Mouse (Mus musculus): Measurements from ENCODE around the gene Fcrlb. TPM values are rescaled to one million over a fixed set of nuclear protein-coding genes. Genes with fewer than 3 reads are reported as not detected.
A peak's percentile ranks its signal among the peaks of the same experiment; 100 is the strongest.

Gene Fcrlb
- polyA plus RNA-seq, 1 experiment from 2014 or later: not detected

GRCm38 (mm10) chr1:170884390-170884789 lies 28.4 kb downstream of the Fcrlb start:
- ATAC-seq: no peak
- Histone ChIP-seq H3K36me3 (ENCODE audit: poor library complexity, severe bottlenecking) (peaks cover 17% of the 10 kb centered on the region), H3K9me3 (replicated peaks) (no peaks in the 10 kb centered on the region), H3K4me1 (peaks cover 14% of the 10 kb centered on the region), H3K9ac (peak overlapping the region; percentile 88), H3K27ac (no peak overlapping the region), H3K4me2 (peak overlapping the region; percentile 86), H3K4me3 (peak overlapping the region; percentile 92), H3K27me3 (no peaks in the 10 kb centered on the region)
- 31% methylated on average over 8 of the region's 8 CpGs for WGBS

GRCm38 (mm10) chr1:170882915-170883485 lies 29.7 kb downstream of the Fcrlb start:
- no peaks in the 10 kb centered on the region for H3K27me3 ChIP-seq
- H3K4me3 ChIP-seq: no peak overlapping the region
- H3K9ac ChIP-seq: no peak overlapping the region
- H3K27ac ChIP-seq: no peak overlapping the region
- H3K4me1 ChIP-seq: peaks cover 14% of the 10 kb centered on the region
- no peaks in the 10 kb centered on the region for H3K9me3 ChIP-seq (replicated peaks)
- WGBS: 89% methylated on average over 5 of the region's 5 CpGs
- H3K4me2 ChIP-seq: no peak overlapping the region
- H3K36me3 ChIP-seq (ENCODE audit: poor library complexity, severe bottlenecking): peaks cover 22% of the 10 kb centered on the region
- no peak for ATAC-seq

GRCm38 (mm10) chr1:170876906-170877305 lies 35.8 kb downstream of the Fcrlb start:
- peaks cover 50% of the 10 kb centered on the region for H3K36me3 ChIP-seq (ENCODE audit: poor library complexity, severe bottlenecking)
- no peak for ATAC-seq
- WGBS: 97% methylated on average over 5 of the region's 5 CpGs

GRCm38 (mm10) chr1:170875676-170876075 lies 37.1 kb downstream of the Fcrlb start:
- 88% methylated on average over 3 of the region's 3 CpGs for WGBS
- Histone ChIP-seq H3K27ac (no peak overlapping the region), H3K9me3 (replicated peaks) (no peaks in the 10 kb centered on the region), H3K4me1 (no peaks in the 10 kb centered on the region), H3K4me2 (no peak overlapping the region), H3K36me3 (ENCODE audit: poor library complexity, severe bottlenecking) (peaks cover 51% of the 10 kb centered on the region), H3K4me3 (no peak overlapping the region), H3K9ac (no peak overlapping the region; the same call in 1 of the 2 replicates), H3K27me3 (no peaks in the 10 kb centered on the region)
- no peak for ATAC-seq

More at GRCm38 (mm10) chr1:170876906-170877305, 35.8 kb downstream of the Fcrlb start:
- H3K9me3 ChIP-seq (replicated peaks): no peaks in the 10 kb centered on the region
- no peak overlapping the region for H3K4me3 ChIP-seq
- no peaks in the 10 kb centered on the region for H3K4me1 ChIP-seq
- H3K9ac ChIP-seq: no peak overlapping the region
- H3K27me3 ChIP-seq: no peaks in the 10 kb centered on the region
- H3K4me2 ChIP-seq: no peak overlapping the region
- H3K27ac ChIP-seq: no peak overlapping the region

- no peak overlapping the region for H3K4me3 ChIP-seq
- no peaks in the 10 kb centered on the region for H3K9me3 ChIP-seq (replicated peaks)
- peaks cover 8% of the 10 kb centered on the region for H3K4me1 ChIP-seq
- 96% methylated on average over 2 of the region's 2 CpGs for WGBS
- peaks cover 30% of the 10 kb centered on the region for H3K36me3 ChIP-seq (ENCODE audit: poor library complexity, severe bottlenecking)
- no peak overlapping the region for H3K27ac ChIP-seq
- no peaks in the 10 kb centered on the region for H3K27me3 ChIP-seq
- no peak overlapping the region for H3K9ac ChIP-seq
- ATAC-seq: no peak
- no peak overlapping the region for H3K4me2 ChIP-seq
Observed at GRCm38 (mm10) chr1:170871961-170872360, 40.8 kb downstream of the Fcrlb start.

- Histone ChIP-seq H3K4me3 (no peak overlapping the region), H3K9ac (no peak overlapping the region), H3K27me3 (no peaks in the 10 kb centered on the region), H3K27ac (no peak overlapping the region), H3K4me2 (no peak overlapping the region), H3K36me3 (ENCODE audit: poor library complexity, severe bottlenecking) (peaks cover 27% of the 10 kb centered on the region), H3K9me3 (replicated peaks) (no peaks in the 10 kb centered on the region), H3K4me1 (peaks cover 13% of the 10 kb centered on the region)
- ATAC-seq: no peak
- WGBS: 86% methylated on average over 6 of the region's 6 CpGs
Observed at GRCm38 (mm10) chr1:170871402-170871801, 41.3 kb downstream of the Fcrlb start.

- Histone ChIP-seq H3K9me3 (replicated peaks) (no peaks in the 10 kb centered on the region), H3K27me3 (no peaks in the 10 kb centered on the region), H3K27ac (no peak overlapping the region), H3K4me2 (peak overlapping the region; percentile 89), H3K4me3 (peak overlapping the region; percentile 89), H3K36me3 (ENCODE audit: poor library complexity, severe bottlenecking) (peaks cover 10% of the 10 kb centered on the region), H3K9ac (peak overlapping the region; percentile 71), H3K4me1 (peaks cover 16% of the 10 kb centered on the region)
- 21% methylated on average over 14 of the region's 14 CpGs for WGBS
- ATAC-seq: peak; percentile 19; the same call in 1 of the 2 replicates
Observed at GRCm38 (mm10) chr1:170868905-170869283, 43.8 kb downstream of the Fcrlb start.

GRCm38 (mm10) chr1:170868107-170868904 lies 44.4 kb downstream of the Fcrlb start:
- peak overlapping the region; percentile 89 for H3K4me2 ChIP-seq
- peak overlapping the region; percentile 86 for H3K9ac ChIP-seq
- H3K27me3 ChIP-seq: no peaks in the 10 kb centered on the region
- H3K4me3 ChIP-seq: peak overlapping the region; percentile 89
- no peak overlapping the region for H3K27ac ChIP-seq
- ATAC-seq: peak; percentile 87
- H3K4me1 ChIP-seq: peaks cover 16% of the 10 kb centered on the region
- no peaks in the 10 kb centered on the region for H3K9me3 ChIP-seq (replicated peaks)
- WGBS: under 1% methylated on average over 33 of the region's 33 CpGs
- peaks cover 9% of the 10 kb centered on the region; the same call in 1 of the 2 replicates for H3K36me3 ChIP-seq (ENCODE audit: poor library complexity, severe bottlenecking)

- H3K27ac ChIP-seq: peak within 1 kb of the TSS; percentile 40; the same call in 1 of the 2 replicates
- WGBS: under 1% methylated on average over 25 of the region's 25 CpGs
Observed at GRCm38 (mm10) chr1:170867691-170868105, 45.0 kb downstream of the Fcrlb start, which contains the start of gene Atf6. Gene Atf6, minus strand, starts transcription at chr1:170867771.

GRCm38 (mm10) chr1:170866992-170867690 lies 45.6 kb downstream of the Fcrlb start:
- no peaks in the 10 kb centered on the region for H3K27me3 ChIP-seq

More at GRCm38 (mm10) chr1:170867691-170868105, 45.0 kb downstream of the Fcrlb start, which contains the start of gene Atf6:
- peaks cover 9% of the 10 kb centered on the region; the same call in 1 of the 2 replicates for H3K36me3 ChIP-seq (ENCODE audit: poor library complexity, severe bottlenecking)
- H3K4me3 ChIP-seq: peak within 1 kb of the TSS; percentile 89
- H3K9ac ChIP-seq: peak within 1 kb of the TSS; percentile 86
- peak within 1 kb of the TSS; percentile 89 for H3K4me2 ChIP-seq
- no peaks in the 10 kb centered on the region for H3K27me3 ChIP-seq
- ATAC-seq: peak; percentile 83
- H3K9me3 ChIP-seq (replicated peaks): no peaks in the 10 kb centered on the region
- peaks cover 16% of the 10 kb centered on the region for H3K4me1 ChIP-seq

GRCm38 (mm10) chr1:170865406-170865805 lies 47.3 kb downstream of the Fcrlb start:
- Histone ChIP-seq H3K27me3 (no peaks in the 10 kb centered on the region), H3K4me2 (no peak overlapping the region)
- no peak for ATAC-seq

More at GRCm38 (mm10) chr1:170866992-170867690, 45.6 kb downstream of the Fcrlb start:
- H3K36me3 ChIP-seq (ENCODE audit: poor library complexity, severe bottlenecking): peaks cover 8% of the 10 kb centered on the region; the same call in 1 of the 2 replicates
- peaks cover 16% of the 10 kb centered on the region for H3K4me1 ChIP-seq
- H3K9ac ChIP-seq: peak overlapping the region; percentile 86
- peak overlapping the region; percentile 89 for H3K4me3 ChIP-seq
- WGBS: 1% methylated on average over 29 of the region's 30 CpGs
- peak; percentile 58 for ATAC-seq
- peak overlapping the region; percentile 40; the same call in 1 of the 2 replicates for H3K27ac ChIP-seq
- no peaks in the 10 kb centered on the region for H3K9me3 ChIP-seq (replicated peaks)
- H3K4me2 ChIP-seq: peak overlapping the region; percentile 89

More at GRCm38 (mm10) chr1:170865406-170865805, 47.3 kb downstream of the Fcrlb start:
- Histone ChIP-seq H3K4me3 (no peak overlapping the region), H3K9me3 (replicated peaks) (no peaks in the 10 kb centered on the region), H3K27ac (no peak overlapping the region), H3K4me1 (peaks cover 16% of the 10 kb centered on the region), H3K36me3 (ENCODE audit: poor library complexity, severe bottlenecking) (no peaks in the 10 kb centered on the region), H3K9ac (no peak overlapping the region)
- WGBS: 96% methylated on average over 5 of the region's 5 CpGs
